9 mouse cellular contexts compared by ENCODE assay signal in the genomic region with DNA sequence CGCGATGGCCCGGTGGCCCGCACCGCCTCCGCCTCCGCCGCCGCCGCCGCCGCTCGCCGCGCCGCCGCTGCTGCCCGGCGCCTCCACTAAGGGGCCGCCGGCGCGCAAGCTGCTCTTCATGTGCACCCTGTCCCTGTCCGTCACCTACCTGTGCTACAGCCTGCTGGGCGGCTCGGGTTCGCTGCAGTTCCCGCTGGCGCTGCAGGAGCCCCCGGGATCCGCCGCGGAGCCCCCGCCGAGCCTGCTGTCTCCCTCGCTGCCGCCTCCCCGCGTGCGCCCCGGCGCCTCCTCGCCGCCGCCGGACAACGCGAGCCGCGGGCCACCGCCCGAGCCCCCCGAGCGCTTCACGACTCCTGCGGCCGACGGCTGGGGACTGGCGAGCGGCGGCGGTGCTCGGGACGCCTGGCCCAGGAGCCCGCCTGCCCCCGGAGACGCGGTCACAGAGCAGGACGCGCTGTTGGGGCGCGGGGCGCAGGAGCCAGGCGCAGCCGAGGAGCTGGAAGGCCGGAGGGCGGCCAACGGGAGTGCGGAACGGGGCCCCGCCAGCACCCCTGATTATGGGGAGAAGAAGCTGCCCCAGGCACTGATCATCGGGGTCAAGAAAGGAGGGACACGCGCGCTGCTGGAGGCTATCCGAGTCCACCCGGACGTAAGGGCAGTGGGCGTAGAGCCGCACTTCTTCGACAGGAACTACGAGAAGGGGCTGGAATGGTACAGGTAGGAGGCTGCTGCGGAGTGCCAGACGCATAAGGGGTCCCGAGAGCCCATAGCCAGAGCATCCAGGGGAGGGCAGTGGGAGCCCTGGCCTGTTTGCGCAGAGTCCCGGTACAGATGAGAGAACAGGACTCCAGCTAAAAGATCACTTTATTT. TPM values are rescaled to one million over a fixed set of nuclear protein-coding genes. Genes with fewer than 3 reads are reported as not detected.
DNase-seq lines count a peak whose midpoint lies in the region; ATAC-seq lines count a peak whose summit lies in the region.
"Had no signal": no experiment of that assay in that cellular context is flagged by ENCODE, and none has a peak within 500 bp of the region (broad histone marks: within the 10 kb centered on the region; RNA-seq: fewer than 3 reads in every experiment).

No protein-coding gene starts in this region.

- peak; percentile 55; the same call in 1 of the 2 replicates for ATAC-seq in hindbrain, embryonic 13.5 days (ENCODE audit: low FRiP score)
- peak; percentile 65 for ATAC-seq in midbrain, embryonic 15.5 days (replicated peaks)

- 1% methylated on average over 97 of the region's 97 CpGs for WGBS in embryonic facial prominence, embryonic 10.5 days
- under 1% methylated on average over 85 of the region's 97 CpGs for WGBS in hindbrain, embryonic 13.5 days
- WGBS in midbrain, embryonic 15.5 days: 1% methylated on average over 78 of the region's 97 CpGs

- peaks cover 97% of the 10 kb centered on the region for H3K27me3 ChIP-seq in embryonic facial prominence, embryonic 10.5 days (replicated peaks; ENCODE audit: low read depth, poor library complexity, severe bottlenecking)
- H3K27me3 ChIP-seq in hindbrain, embryonic 13.5 days: peaks cover 98% of the 10 kb centered on the region
- peaks cover 43% of the 10 kb centered on the region for H3K27me3 ChIP-seq in midbrain, embryonic 15.5 days (replicated peaks)

- peaks cover 10% of the 10 kb centered on the region for H3K4me1 ChIP-seq in embryonic facial prominence, embryonic 10.5 days
- H3K4me1 ChIP-seq in hindbrain, embryonic 13.5 days (replicated peaks): peaks cover 27% of the 10 kb centered on the region
- H3K4me1 ChIP-seq in midbrain, embryonic 15.5 days: peaks cover 19% of the 10 kb centered on the region

- H3K27ac ChIP-seq in embryonic facial prominence, embryonic 10.5 days (replicated peaks): no peak overlapping the region; the same call in 1 of the 2 replicates
- H3K27ac ChIP-seq in hindbrain, embryonic 13.5 days: peak overlapping the region; percentile 23; the same call in 1 of the 2 replicates
- H3K27ac ChIP-seq in midbrain, embryonic 15.5 days: peak overlapping the region; percentile 68

- H3K4me2 ChIP-seq in hindbrain, embryonic 13.5 days: peak overlapping the region; percentile 97
- peak overlapping the region; percentile 86 for H3K4me2 ChIP-seq in midbrain, embryonic 15.5 days

- DNase-seq in kidney, postnatal 4 days: peak; percentile 14 to 17
- no peak for DNase-seq in kidney, postnatal 14 days
- DNase-seq in embryonic facial prominence, embryonic 10.5 days (ENCODE audit: low spot score): peak; percentile 57
- DNase-seq in yolk sac, embryonic 10.5 days (ENCODE audit: low spot score): no peak
- no peak for DNase-seq in layer of hippocampus, adult 18-20 months (ENCODE audit: low spot score in 2 of 2)
- no peak for DNase-seq in spleen, adult 18-20 months

- no peaks in the 10 kb centered on the region for H3K36me3 ChIP-seq in embryonic facial prominence, embryonic 10.5 days (replicated peaks)
- no peaks in the 10 kb centered on the region for H3K36me3 ChIP-seq in hindbrain, embryonic 13.5 days
- no peaks in the 10 kb centered on the region for H3K36me3 ChIP-seq in midbrain, embryonic 15.5 days (replicated peaks)

- H3K9me3 ChIP-seq in embryonic facial prominence, embryonic 10.5 days: no peaks in the 10 kb centered on the region
- H3K9me3 ChIP-seq in hindbrain, embryonic 13.5 days: no peaks in the 10 kb centered on the region
- no peaks in the 10 kb centered on the region for H3K9me3 ChIP-seq in midbrain, embryonic 15.5 days

- peak overlapping the region; percentile 74 for H3K4me3 ChIP-seq in embryonic facial prominence, embryonic 10.5 days
- peak overlapping the region; percentile 76 for H3K4me3 ChIP-seq in hindbrain, embryonic 13.5 days
- H3K4me3 ChIP-seq in midbrain, embryonic 15.5 days: peak overlapping the region; percentile 76

- H3K9ac ChIP-seq in hindbrain, embryonic 13.5 days: peak overlapping the region; percentile 76
- H3K9ac ChIP-seq in midbrain, embryonic 15.5 days: peak overlapping the region; percentile 71

RNA-seq across cellular contexts. Expression of a gene that starts 0.7 kb away (rescaled TPM):
- polyA plus RNA-seq in embryonic facial prominence, embryonic 10.5 days (2016; fragmentation: Nextera tagmentation; extraction: Ambion mirVana): 0.11 TPM in 1 of 2 replicates, not detected in the other
- 4.5 and 7.2 TPM in 2 replicates for polyA plus RNA-seq in hindbrain, embryonic 13.5 days (2015; fragmentation: Nextera tagmentation; extraction: Ambion mirVana)
- polyA plus RNA-seq in midbrain, embryonic 15.5 days (2015; fragmentation: Nextera tagmentation; extraction: Ambion mirVana): 20.4 and 21.6 TPM in 2 replicates
- 10 to 100 TPM; 91.7 to 93.8 TPM for total RNA-seq in layer of hippocampus, adult 18-20 months (2021)
- total RNA-seq: liver, adult 2 months had no signal
- polyA plus RNA-seq: liver, adult 2 months had no signal

Comparison
In these comparisons a context has a peak if more than half of its experiments do, and no peak if none do; other contexts are left out.
1. DNase-seq: peak in kidney, postnatal 4 days (2 of 2) and embryonic facial prominence, embryonic 10.5 days (single experiment); none in kidney, postnatal 14 days (single experiment), yolk sac, embryonic 10.5 days (single experiment), layer of hippocampus, adult 18-20 months (0 of 2) and spleen, adult 18-20 months (0 of 2).
2. Peak in every context shown above with its lines, with median percentiles within 50 percentile points of each other: H3K4me3 ChIP-seq.